Mouse (Mus musculus) cerebellum, adult 2 months (tissue): ENCODE results near the gene Crtc1.

Experiments
- CTCF ChIP-seq: fragments of 200-500 bp; IDR thresholded peaks from 2 replicates; pipeline ENCODE4 v1.5.1; 2011; ENCODE audit warnings: low read depth, mild to moderate bottlenecking, control low read depth, low read length, moderate library complexity, borderline replicate concordance; ENCODE audit not compliant: insufficient read depth
- POLR2A ChIP-seq: fragments of 200-500 bp; IDR thresholded peaks from 2 replicates; pipeline ENCODE4 v1.6.1; 2011; ENCODE audit warnings: low read length, control low read depth, borderline replicate concordance; ENCODE audit not compliant: insufficient read depth

DNA sequence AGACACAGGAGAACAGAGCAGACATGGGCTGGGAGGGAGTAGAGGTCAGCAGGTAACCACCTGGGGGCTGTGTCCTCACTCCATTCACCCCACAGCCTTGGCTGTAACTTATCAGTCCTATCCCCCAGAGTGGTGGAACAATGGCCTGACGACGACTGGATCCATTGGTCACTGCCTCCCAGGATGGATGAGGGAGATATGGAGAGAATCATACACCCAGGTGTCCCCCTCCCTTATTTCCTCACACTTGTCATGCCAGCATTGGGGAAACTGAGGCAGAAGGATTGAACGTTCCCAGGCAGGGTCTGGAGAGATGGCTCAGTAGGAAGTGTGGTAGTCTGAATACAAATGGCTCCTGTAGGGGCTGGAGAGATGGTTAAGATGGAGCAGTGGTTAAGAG lies 2.2 kb upstream of the Crtc1 start:
- TF ChIP-seq POLR2A = no peak
- TF ChIP-seq CTCF = no peak
